Mouse (Mus musculus) ES-Bruce4 (cell line): Measurements from ENCODE around the gene Samd4b. TPM values are rescaled to one million over a fixed set of nuclear protein-coding genes. Genes with fewer than 3 reads are reported as not detected.
"Not testable (repeated sequence)": the region's sequence is repeated elsewhere in the genome, so short reads cannot be mapped to it uniquely, and the experiment has no call there.

Experiments
- H3K27ac ChIP-seq: 2 replicates; pipeline ENCODE4 v1.5.1; 2012; ENCODE audit warnings: low read length, inconsistent platforms; ENCODE audit not compliant: insufficient read depth
- H3K27me3 ChIP-seq: 2 replicates; pipeline ENCODE4 v1.6.1; 2012; ENCODE audit warnings: mild to moderate bottlenecking, low read length, inconsistent platforms; ENCODE audit not compliant: control insufficient read depth, poor library complexity, insufficient read depth, severe bottlenecking
- H3K36me3 ChIP-seq: 2 replicates; pipeline ENCODE4 v1.6.1; 2012; ENCODE audit warnings: inconsistent platforms, mild to moderate bottlenecking, low read length, moderate library complexity; ENCODE audit not compliant: control insufficient read depth, poor library complexity, insufficient read depth, severe bottlenecking
- H3K4me1 ChIP-seq: one replicate; pipeline ENCODE4 v1.8.1; 2011; ENCODE audit warnings: low read length; ENCODE audit not compliant: control insufficient read depth, insufficient read depth
- H3K4me3 ChIP-seq: 2 replicates; pipeline ENCODE4 v1.5.1; 2011; ENCODE audit warnings: low read depth, mild to moderate bottlenecking, low read length
- H3K9ac ChIP-seq: 2 replicates; pipeline ENCODE4 v1.6.1; 2012; ENCODE audit warnings: low read depth, mild to moderate bottlenecking, inconsistent platforms; ENCODE audit not compliant: poor library complexity, severe bottlenecking
- H3K9me3 ChIP-seq: replicated peaks from 2 replicates; pipeline ENCODE4 v1.6.1; 2012; ENCODE audit warnings: mild to moderate bottlenecking, low read length, inconsistent platforms; ENCODE audit not compliant: control insufficient read depth, poor library complexity, insufficient read depth, severe bottlenecking
- CTCF ChIP-seq: IDR thresholded peaks from one replicate; pipeline ENCODE4 v1.8.1; 2011; ENCODE audit warnings: low read depth, low read length
- EP300 ChIP-seq: IDR thresholded peaks from 2 replicates; pipeline ENCODE4 v1.6.1; 2011; ENCODE audit warnings: low read depth, low read length; ENCODE audit not compliant: insufficient read depth
- POLR2A ChIP-seq: IDR thresholded peaks from one replicate; pipeline ENCODE4 v1.8.1; 2011; ENCODE audit warnings: low read length; ENCODE audit not compliant: insufficient read depth
- polyA plus RNA-seq: library from polyadenylated mRNA; stranded (reverse); fragments of >200 nt; gene quantifications from 2 replicates; pipeline ENCODE4 v1.2.4, GENCODE M21; 2011; ENCODE audit warnings: low read depth; ENCODE audit not compliant: missing spikeins, insufficient read depth, insufficient read length

Samd4b gene
- polyA plus RNA-seq, 1 experiment = 86.0 TPM

DNA sequence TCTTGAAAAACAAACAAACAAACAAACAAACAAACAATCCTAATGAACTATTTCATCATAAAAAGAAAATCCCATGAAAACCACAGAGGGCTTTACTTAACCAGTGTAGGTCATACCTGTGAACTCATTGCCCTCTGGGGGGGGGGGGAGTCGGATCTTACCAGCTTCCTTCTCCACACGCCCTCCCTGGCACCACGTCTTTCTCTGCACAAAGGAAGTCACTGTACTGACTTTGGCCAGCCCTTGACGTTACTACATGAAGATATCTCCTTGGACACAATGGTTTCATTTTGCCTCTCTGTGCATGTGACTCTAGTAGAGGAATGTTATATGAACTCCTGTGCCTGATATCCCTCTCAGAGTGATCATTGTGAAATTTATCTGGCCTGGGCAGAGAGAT lies 36.2 kb upstream of the Samd4b start:
- TF ChIP-seq POLR2A (no peak), EP300 (no peak), CTCF (no peak)
- Histone ChIP-seq H3K9ac (no peak overlapping the region), H3K4me3 (no peak overlapping the region), H3K4me1 (peaks cover 1% of the 10 kb centered on the region), H3K27ac (no peak overlapping the region), H3K36me3 (no peaks in the 10 kb centered on the region), H3K9me3 (no peaks in the 10 kb centered on the region), H3K27me3 (no peaks in the 10 kb centered on the region)

- H3K9ac ChIP-seq = peak within 1 kb of the TSS; percentile 42; the same call in 1 of the 2 replicates
- H3K27ac ChIP-seq = no peak within 1 kb of the TSS
- TF ChIP-seq EP300 (no peak), CTCF (no peak), POLR2A (no peak)
- peak within 1 kb of the TSS; percentile 45 for H3K4me3 ChIP-seq
- H3K4me1 ChIP-seq = no peaks in the 10 kb centered on the region
- no peaks in the 10 kb centered on the region for H3K27me3 ChIP-seq
- H3K36me3 ChIP-seq = no peaks in the 10 kb centered on the region
- no peaks in the 10 kb centered on the region for H3K9me3 ChIP-seq
Measured at GRCm38 (mm10) chr7:28631073-28631472, 33.1 kb upstream of the Samd4b start, which contains the start of gene Acp7. Acp7 (minus strand) TSS chr7:28631332.

DNA sequence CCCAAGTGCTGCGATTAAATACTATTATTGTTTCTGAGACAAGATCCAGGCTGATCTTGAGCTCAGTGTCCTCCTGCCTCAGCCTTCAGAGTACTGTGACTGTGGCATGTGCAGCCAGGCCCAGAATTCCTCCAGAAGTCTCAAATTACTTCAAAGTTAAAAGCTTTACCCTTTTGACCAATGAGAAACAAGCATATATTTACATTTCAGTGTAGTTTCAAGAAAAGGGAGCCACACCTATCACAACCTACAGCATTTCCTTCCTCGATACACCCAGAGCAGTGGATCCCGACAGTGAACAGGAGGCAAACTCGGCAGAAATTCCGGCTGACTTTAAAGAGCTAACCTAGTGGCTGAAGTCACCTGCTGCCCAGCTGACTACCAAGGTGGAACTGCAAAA lies 26.8 kb upstream of the Samd4b start:
- H3K4me3 ChIP-seq = no peak overlapping the region
- no peaks in the 10 kb centered on the region for H3K27me3 ChIP-seq
- peak overlapping the region; percentile 37 for H3K27ac ChIP-seq
- H3K36me3 ChIP-seq = no peaks in the 10 kb centered on the region
- TF ChIP-seq EP300 (no peak), POLR2A (no peak), CTCF (no peak)
- no peaks in the 10 kb centered on the region; the same call in 1 of the 2 replicates for H3K9me3 ChIP-seq
- H3K9ac ChIP-seq = no peak overlapping the region
- H3K4me1 ChIP-seq = no peaks in the 10 kb centered on the region

DNA sequence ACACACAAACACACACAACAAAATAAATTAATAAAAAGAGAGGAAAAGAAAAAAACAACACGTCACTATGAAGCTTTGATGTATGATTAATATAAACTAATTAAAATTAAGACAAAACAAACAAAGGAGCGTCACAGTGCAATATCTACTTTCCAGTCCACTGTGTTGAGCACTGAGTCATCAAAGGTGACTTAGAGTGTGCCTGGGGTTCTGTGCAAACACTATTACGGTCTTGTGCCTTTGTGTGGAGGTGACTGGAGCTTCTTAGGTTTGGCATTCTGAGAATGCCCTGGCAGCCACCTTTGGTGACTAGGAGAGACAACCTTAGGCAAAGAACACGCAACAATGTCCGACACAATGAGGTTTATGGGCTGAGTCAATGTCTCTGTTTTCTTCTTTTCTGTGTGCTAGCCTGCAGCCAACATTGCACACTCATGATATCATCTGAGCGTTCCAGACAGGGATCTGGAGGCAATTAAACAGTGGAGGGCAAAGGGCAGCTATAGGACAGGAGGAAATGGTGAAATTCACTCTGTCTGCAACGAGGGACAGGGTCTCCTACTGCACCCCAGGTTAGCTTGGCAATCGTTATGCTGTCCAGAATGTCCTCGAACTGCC lies 21.3 kb upstream of the Samd4b start:
- no peak overlapping the region for H3K9ac ChIP-seq
- H3K9me3 ChIP-seq = no peaks in the 10 kb centered on the region; the same call in 1 of the 2 replicates
- H3K4me1 ChIP-seq = no peaks in the 10 kb centered on the region
- TF ChIP-seq EP300 (no peak), POLR2A (no peak), CTCF (no peak)
- H3K36me3 ChIP-seq = no peaks in the 10 kb centered on the region
- H3K4me3 ChIP-seq = no peak overlapping the region
- no peaks in the 10 kb centered on the region for H3K27me3 ChIP-seq
- H3K27ac ChIP-seq = no peak overlapping the region

GRCm38 (mm10) chr7:28605951-28606350 lies 8.0 kb upstream of the Samd4b start:
- TF ChIP-seq CTCF (no peak), EP300 (no peak), POLR2A (no peak)
- Histone ChIP-seq H3K9me3 (no peaks in the 10 kb centered on the region), H3K36me3 (no peaks in the 10 kb centered on the region), H3K9ac (no peak overlapping the region), H3K27me3 (no peaks in the 10 kb centered on the region), H3K4me1 (no peaks in the 10 kb centered on the region), H3K27ac (no peak overlapping the region), H3K4me3 (no peak overlapping the region)

- H3K9ac ChIP-seq, H3K4me1 ChIP-seq, H3K9me3 ChIP-seq: not testable (repeated sequence)
Measured at GRCm38 (mm10) chr7:28603788-28604187, 5.8 kb upstream of the Samd4b start.

More at GRCm38 (mm10) chr7:28603788-28604187, 5.8 kb upstream of the Samd4b start:
- peak; percentile 41 for TF ChIP-seq CTCF
- not testable (repeated sequence) for H3K27me3 ChIP-seq, H3K36me3 ChIP-seq, H3K4me3 ChIP-seq, H3K27ac ChIP-seq
